24 mouse cellular contexts compared by ENCODE assay signal in the genomic region with DNA sequence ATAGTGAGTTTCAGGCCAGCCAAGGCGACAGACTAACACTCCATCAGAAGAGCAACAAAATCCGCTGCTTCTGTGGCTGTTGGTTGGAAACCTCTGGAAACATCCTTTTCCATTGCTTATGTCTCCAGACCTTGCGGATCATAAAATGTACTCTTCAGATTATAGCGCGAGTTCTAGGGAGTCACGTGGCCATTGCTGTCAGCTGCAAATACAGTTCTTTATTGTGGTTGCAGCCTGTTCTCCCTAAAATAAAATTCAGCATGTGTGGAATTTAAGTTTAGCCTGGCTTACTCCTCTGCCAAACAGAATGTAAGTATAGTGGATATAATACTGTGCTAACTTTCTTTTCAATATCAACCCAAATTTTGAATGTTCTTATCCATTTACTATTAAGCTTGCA.
"Had no signal": no experiment of that assay in that cellular context is flagged by ENCODE, and none has a peak within 500 bp of the region (broad histone marks: within the 10 kb centered on the region; RNA-seq: fewer than 3 reads in every experiment).

No protein-coding gene starts in this region.

- DNase-seq: kidney, adult 2 months; kidney, postnatal 25 days; layer of hippocampus, adult 9-11 months; liver; lung, adult 18-20 months; lung, postnatal 10 days; lung, postnatal 36 days; retina, postnatal 1 day; thymus, adult 2 months; thymus, postnatal 25 days had no signal

- ATAC-seq: intestine, postnatal 0 days; liver, embryonic 12.5 days; midbrain, embryonic 13.5 days; midbrain, embryonic 16.5 days had no signal

- H3K9me3 ChIP-seq: limb, embryonic 10.5 days; limb, embryonic 13.5 days; liver, embryonic 12.5 days; liver, embryonic 15.5 days; lung, embryonic 15.5 days; midbrain, embryonic 10.5 days; midbrain, embryonic 13.5 days; neural tube, embryonic 13.5 days had no signal

- H3K4me2 ChIP-seq: limb, embryonic 13.5 days; liver, embryonic 12.5 days; liver, embryonic 15.5 days; lung, embryonic 15.5 days; midbrain, embryonic 13.5 days; neural tube, embryonic 13.5 days had no signal

- H3K36me3 ChIP-seq: limb, embryonic 10.5 days; limb, embryonic 13.5 days; liver, embryonic 12.5 days; liver, embryonic 15.5 days; lung, embryonic 15.5 days; midbrain, embryonic 10.5 days; midbrain, embryonic 13.5 days; neural tube, embryonic 13.5 days had no signal

- H3K27ac ChIP-seq: kidney, postnatal 0 days; layer of hippocampus, adult 2 months; limb, embryonic 10.5 days; limb, embryonic 13.5 days; liver, embryonic 12.5 days; liver, embryonic 15.5 days; lung, embryonic 15.5 days; midbrain, embryonic 10.5 days; midbrain, embryonic 13.5 days; neural tube, embryonic 13.5 days had no signal

- H3K4me1 ChIP-seq: limb, embryonic 10.5 days; limb, embryonic 13.5 days; liver, embryonic 12.5 days; liver, embryonic 15.5 days; lung, embryonic 15.5 days; megakaryocyte, embryonic 14.5 days; midbrain, embryonic 13.5 days had no signal

- H3K27me3 ChIP-seq: limb, embryonic 13.5 days; liver, embryonic 12.5 days; liver, embryonic 15.5 days; lung, embryonic 15.5 days; megakaryocyte, embryonic 14.5 days; midbrain, embryonic 13.5 days; neural tube, embryonic 13.5 days had no signal

- H3K4me3 ChIP-seq: layer of hippocampus, adult 2 months; limb, embryonic 10.5 days; limb, embryonic 13.5 days; liver, embryonic 12.5 days; liver, embryonic 15.5 days; lung, embryonic 15.5 days; megakaryocyte, embryonic 14.5 days; midbrain, embryonic 10.5 days; midbrain, embryonic 13.5 days; myocyte; neural tube, embryonic 13.5 days had no signal

- H3K9ac ChIP-seq: limb, embryonic 13.5 days; liver, embryonic 12.5 days; liver, embryonic 15.5 days; lung, embryonic 15.5 days; midbrain, embryonic 13.5 days; neural tube, embryonic 13.5 days had no signal
